Mouse (Mus musculus): ENCODE results near the gene Sucla2. TPM values are rescaled to one million over a fixed set of nuclear protein-coding genes. Genes with fewer than 3 reads are reported as not detected.

Sucla2 gene
- polyA plus RNA-seq, 1 experiment: 18.1 TPM

- Histone ChIP-seq H3K27me3 (ENCODE audit: control insufficient read depth, insufficient read depth, low read length) (no peaks in the 10 kb centered on the region), H3K4me1 (replicated peaks; ENCODE audit: control insufficient read depth, insufficient read depth, low read length) (no peaks in the 10 kb centered on the region), H3K36me3 (ENCODE audit: control insufficient read depth, insufficient read depth, low read length) (no peaks in the 10 kb centered on the region), H3K4me3 (ENCODE audit: control insufficient read depth, insufficient read depth, low read length) (no peak overlapping the region), H3K27ac (ENCODE audit: control insufficient read depth, insufficient read depth, low read length) (no peak overlapping the region)
- TF ChIP-seq POLR2A (IDR thresholded peaks at IDR 0.05; ENCODE audit: control insufficient read depth, extremely low read depth, insufficient read depth, low read length, poor library complexity): no peak
- TF ChIP-seq CTCF (IDR thresholded peaks at IDR 0.05; ENCODE audit: borderline replicate concordance, control insufficient read depth, extremely low read depth, insufficient read depth, low read length, poor library complexity): no peak
- DNase-seq: no peak
- 90% methylated on average over 5 of the region's 5 CpGs for WGBS
Measured at GRCm38 (mm10) chr14:73483516-73484229, 41.4 kb upstream of the Sucla2 start.

- Histone ChIP-seq H3K4me1 (replicated peaks; ENCODE audit: control insufficient read depth, insufficient read depth, low read length) (no peaks in the 10 kb centered on the region), H3K27me3 (ENCODE audit: control insufficient read depth, insufficient read depth, low read length) (no peaks in the 10 kb centered on the region), H3K36me3 (ENCODE audit: control insufficient read depth, insufficient read depth, low read length) (no peaks in the 10 kb centered on the region), H3K27ac (ENCODE audit: control insufficient read depth, insufficient read depth, low read length) (no peak overlapping the region), H3K4me3 (ENCODE audit: control insufficient read depth, insufficient read depth, low read length) (no peak overlapping the region)
- DNase-seq: no peak
- WGBS: 95% methylated on average over 3 of the region's 3 CpGs
- TF ChIP-seq POLR2A (IDR thresholded peaks at IDR 0.05; ENCODE audit: control insufficient read depth, extremely low read depth, insufficient read depth, low read length, poor library complexity): no peak
- TF ChIP-seq CTCF (IDR thresholded peaks at IDR 0.05; ENCODE audit: borderline replicate concordance, control insufficient read depth, extremely low read depth, insufficient read depth, low read length, poor library complexity): no peak
Measured at GRCm38 (mm10) chr14:73484366-73485110, 40.6 kb upstream of the Sucla2 start.

GRCm38 (mm10) chr14:73486641-73487040 lies 38.5 kb upstream of the Sucla2 start:
- WGBS: 89% methylated on average over 5 of the region's 5 CpGs
- H3K27ac ChIP-seq (ENCODE audit: control insufficient read depth, insufficient read depth, low read length): no peak overlapping the region
- no peak for DNase-seq

GRCm38 (mm10) chr14:73493356-73493755 lies 31.8 kb upstream of the Sucla2 start:
- 95% methylated on average over 6 of the region's 6 CpGs for WGBS
- Histone ChIP-seq H3K4me1 (replicated peaks; ENCODE audit: control insufficient read depth, insufficient read depth, low read length) (no peaks in the 10 kb centered on the region), H3K36me3 (ENCODE audit: control insufficient read depth, insufficient read depth, low read length) (no peaks in the 10 kb centered on the region), H3K27me3 (ENCODE audit: control insufficient read depth, insufficient read depth, low read length) (no peaks in the 10 kb centered on the region), H3K27ac (ENCODE audit: control insufficient read depth, insufficient read depth, low read length) (no peak overlapping the region), H3K4me3 (ENCODE audit: control insufficient read depth, insufficient read depth, low read length) (no peak overlapping the region)
- DNase-seq: no peak
- TF ChIP-seq CTCF (IDR thresholded peaks at IDR 0.05; ENCODE audit: borderline replicate concordance, control insufficient read depth, extremely low read depth, insufficient read depth, low read length, poor library complexity) (no peak), POLR2A (IDR thresholded peaks at IDR 0.05; ENCODE audit: control insufficient read depth, extremely low read depth, insufficient read depth, low read length, poor library complexity) (no peak)

More at GRCm38 (mm10) chr14:73486641-73487040, 38.5 kb upstream of the Sucla2 start:
- no peaks in the 10 kb centered on the region for H3K4me1 ChIP-seq (replicated peaks; ENCODE audit: control insufficient read depth, insufficient read depth, low read length)
- no peak overlapping the region for H3K4me3 ChIP-seq (ENCODE audit: control insufficient read depth, insufficient read depth, low read length)
- no peaks in the 10 kb centered on the region for H3K36me3 ChIP-seq (ENCODE audit: control insufficient read depth, insufficient read depth, low read length)
- no peaks in the 10 kb centered on the region for H3K27me3 ChIP-seq (ENCODE audit: control insufficient read depth, insufficient read depth, low read length)
- TF ChIP-seq CTCF (IDR thresholded peaks at IDR 0.05; ENCODE audit: borderline replicate concordance, control insufficient read depth, extremely low read depth, insufficient read depth, low read length, poor library complexity): no peak
- TF ChIP-seq POLR2A (IDR thresholded peaks at IDR 0.05; ENCODE audit: control insufficient read depth, extremely low read depth, insufficient read depth, low read length, poor library complexity): no peak

DNA sequence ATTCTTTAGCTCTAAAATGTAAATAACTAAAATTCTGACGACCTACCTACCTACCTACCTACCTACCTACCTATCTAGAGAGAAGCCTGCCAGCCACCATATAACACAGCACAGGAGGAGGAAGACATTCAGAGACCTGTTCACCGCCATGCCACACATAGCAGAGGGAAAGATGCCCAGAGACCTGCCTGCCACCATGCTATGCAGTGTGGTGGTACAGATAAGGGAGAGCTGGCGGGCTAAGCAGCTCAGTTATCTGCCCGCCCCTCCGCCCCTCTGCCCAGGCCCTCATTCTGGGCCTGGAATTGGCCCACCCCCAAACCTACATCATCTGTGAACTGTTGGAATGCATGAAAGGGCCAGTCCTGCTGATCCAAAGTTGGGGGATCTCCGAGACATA lies 31.0 kb upstream of the Sucla2 start:
- DNase-seq: no peak
- no peak overlapping the region for H3K27ac ChIP-seq (ENCODE audit: control insufficient read depth, insufficient read depth, low read length)
- H3K36me3 ChIP-seq (ENCODE audit: control insufficient read depth, insufficient read depth, low read length): no peaks in the 10 kb centered on the region
- H3K4me1 ChIP-seq (replicated peaks; ENCODE audit: control insufficient read depth, insufficient read depth, low read length): no peaks in the 10 kb centered on the region
- TF ChIP-seq CTCF (IDR thresholded peaks at IDR 0.05; ENCODE audit: borderline replicate concordance, control insufficient read depth, extremely low read depth, insufficient read depth, low read length, poor library complexity) (no peak), POLR2A (IDR thresholded peaks at IDR 0.05; ENCODE audit: control insufficient read depth, extremely low read depth, insufficient read depth, low read length, poor library complexity) (no peak)
- no peak overlapping the region for H3K4me3 ChIP-seq (ENCODE audit: control insufficient read depth, insufficient read depth, low read length)
- no peaks in the 10 kb centered on the region for H3K27me3 ChIP-seq (ENCODE audit: control insufficient read depth, insufficient read depth, low read length)
- WGBS: 85% methylated on average over 6 of the region's 6 CpGs

GRCm38 (mm10) chr14:73495753-73496152 lies 29.4 kb upstream of the Sucla2 start:
- H3K27me3 ChIP-seq (ENCODE audit: control insufficient read depth, insufficient read depth, low read length): no peaks in the 10 kb centered on the region
- WGBS: 87% methylated on average over 7 of the region's 7 CpGs
- H3K27ac ChIP-seq (ENCODE audit: control insufficient read depth, insufficient read depth, low read length): no peak overlapping the region
- H3K4me3 ChIP-seq (ENCODE audit: control insufficient read depth, insufficient read depth, low read length): no peak overlapping the region
- H3K4me1 ChIP-seq (replicated peaks; ENCODE audit: control insufficient read depth, insufficient read depth, low read length): no peaks in the 10 kb centered on the region
- no peak for DNase-seq
- H3K36me3 ChIP-seq (ENCODE audit: control insufficient read depth, insufficient read depth, low read length): no peaks in the 10 kb centered on the region
- TF ChIP-seq POLR2A (IDR thresholded peaks at IDR 0.05; ENCODE audit: control insufficient read depth, extremely low read depth, insufficient read depth, low read length, poor library complexity): no peak
